Mouse (Mus musculus): ENCODE results near the gene Rps6ka5.

The Rps6ka5 gene

GRCm38 (mm10) chr12:100529651-100530050, 197.1 kb downstream of the Rps6ka5 start:
- no peak for DNase-seq (ENCODE audit: low spot score)

GRCm38 (mm10) chr12:100529172-100529571, 197.6 kb downstream of the Rps6ka5 start:
- DNase-seq (ENCODE audit: low spot score) = no peak

- DNase-seq (ENCODE audit: low spot score) = no peak
These were observed 198.5 kb downstream of the Rps6ka5 start for GRCm38 (mm10) chr12:100528246-100528645.

GRCm38 (mm10) chr12:100527753-100528152, 199.0 kb downstream of the Rps6ka5 start:
- peak; percentile 78 for DNase-seq (ENCODE audit: low spot score)

GRCm38 (mm10) chr12:100527241-100527640, 199.5 kb downstream of the Rps6ka5 start:
- no peak for DNase-seq (ENCODE audit: low spot score)

- no peak for DNase-seq (ENCODE audit: low spot score)
These were observed 200.8 kb downstream of the Rps6ka5 start for GRCm38 (mm10) chr12:100525939-100526338.

- DNase-seq (ENCODE audit: low spot score) = no peak
These were observed 206.0 kb downstream of the Rps6ka5 start, which contains the start of gene Ttc7b for GRCm38 (mm10) chr12:100520794-100521186. Ttc7b (minus strand) TSS chr12:100520826.

GRCm38 (mm10) chr12:100520077-100520793, 206.5 kb downstream of the Rps6ka5 start:
- no peak for DNase-seq (ENCODE audit: low spot score)

- DNase-seq (ENCODE audit: low spot score) = no peak
These were observed 207.1 kb downstream of the Rps6ka5 start for GRCm38 (mm10) chr12:100519684-100520076.

GRCm38 (mm10) chr12:100517371-100517770, 209.4 kb downstream of the Rps6ka5 start:
- DNase-seq (ENCODE audit: low spot score) = no peak

GRCm38 (mm10) chr12:100516161-100516838, 210.5 kb downstream of the Rps6ka5 start:
- DNase-seq (ENCODE audit: low spot score) = no peak

GRCm38 (mm10) chr12:100515493-100515892, 211.3 kb downstream of the Rps6ka5 start:
- DNase-seq (ENCODE audit: low spot score) = no peak

- DNase-seq (ENCODE audit: low spot score) = no peak
These were observed 212.2 kb downstream of the Rps6ka5 start for GRCm38 (mm10) chr12:100514611-100515010.

- DNase-seq (ENCODE audit: low spot score) = no peak
These were observed 213.7 kb downstream of the Rps6ka5 start for GRCm38 (mm10) chr12:100513131-100513530.

GRCm38 (mm10) chr12:100512641-100513040, 214.1 kb downstream of the Rps6ka5 start:
- no peak for DNase-seq (ENCODE audit: low spot score)

GRCm38 (mm10) chr12:100509615-100510282, 217.0 kb downstream of the Rps6ka5 start:
- no peak for DNase-seq (ENCODE audit: low spot score)

- no peak for DNase-seq (ENCODE audit: low spot score)
These were observed 218.1 kb downstream of the Rps6ka5 start for GRCm38 (mm10) chr12:100508668-100509067.

- no peak for DNase-seq (ENCODE audit: low spot score)
These were observed 221.3 kb downstream of the Rps6ka5 start for GRCm38 (mm10) chr12:100505484-100505883.

GRCm38 (mm10) chr12:100504585-100504984, 222.2 kb downstream of the Rps6ka5 start:
- DNase-seq (ENCODE audit: low spot score) = no peak

GRCm38 (mm10) chr12:100503659-100504058, 223.1 kb downstream of the Rps6ka5 start:
- DNase-seq (ENCODE audit: low spot score) = no peak

- no peak for DNase-seq (ENCODE audit: low spot score)
These were observed 224.2 kb downstream of the Rps6ka5 start for GRCm38 (mm10) chr12:100502544-100502943.

- no peak for DNase-seq (ENCODE audit: low spot score)
These were observed 225.5 kb downstream of the Rps6ka5 start for GRCm38 (mm10) chr12:100501261-100501660.

- no peak for DNase-seq (ENCODE audit: low spot score)
These were observed 227.3 kb downstream of the Rps6ka5 start for GRCm38 (mm10) chr12:100499469-100499868.
